Mouse (Mus musculus): ENCODE measurements at regions not wholly inside any gene's neighbourhood (a gene's known extent, or its start where the extent isn't known, plus 50 kb on each side); places are given as distances from the start of the nearest gene placed in this dataset.

- DNase-seq, result no peak
These were observed 82.2 kb downstream of the Tnfsf11 start for GRCm38 (mm10) chr14:78225677-78226076.

DNA sequence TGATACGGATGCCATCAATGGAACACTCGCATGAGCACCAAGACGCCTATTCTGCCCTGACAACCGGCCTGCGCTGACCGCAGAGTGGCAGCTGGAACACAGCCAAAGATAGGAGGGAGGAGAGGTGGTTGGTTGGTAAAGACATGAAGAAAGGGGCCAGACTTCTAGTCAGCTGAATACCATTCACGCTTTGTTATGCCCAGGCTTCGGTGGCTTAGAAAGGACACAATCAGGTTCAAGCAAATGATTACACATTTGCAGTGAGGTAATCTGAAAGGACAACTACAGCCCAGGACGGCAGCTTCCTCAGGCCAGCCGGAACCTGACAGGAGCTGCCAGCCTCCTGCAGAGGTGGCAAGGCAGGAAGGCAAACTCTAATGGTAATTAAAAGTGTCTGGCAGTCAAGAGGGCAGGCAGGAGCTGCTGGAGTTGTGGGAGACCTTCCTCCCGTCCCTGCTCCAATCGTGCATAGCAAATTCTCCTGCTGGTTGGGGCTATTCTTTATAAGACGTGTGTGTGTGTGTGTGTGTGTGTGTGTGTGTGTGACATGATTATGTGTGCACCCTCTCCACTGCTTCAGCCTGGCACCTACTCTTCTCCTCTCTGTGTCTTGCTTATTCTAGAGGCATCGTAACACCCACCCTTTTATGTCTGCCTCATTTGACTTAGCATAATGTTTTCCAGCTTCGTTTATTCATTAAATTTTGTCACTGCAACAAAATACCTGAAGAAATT is 91.4 kb downstream of the Tnfsf11 start:
- DNase-seq, result no peak

- DNase-seq, result no peak
These were observed 92.4 kb downstream of the Tnfsf11 start for GRCm38 (mm10) chr14:78215491-78215890.

GRCm38 (mm10) chr14:78204566-78204863 is 103.3 kb downstream of the Tnfsf11 start:
- DNase-seq, result no peak

DNA sequence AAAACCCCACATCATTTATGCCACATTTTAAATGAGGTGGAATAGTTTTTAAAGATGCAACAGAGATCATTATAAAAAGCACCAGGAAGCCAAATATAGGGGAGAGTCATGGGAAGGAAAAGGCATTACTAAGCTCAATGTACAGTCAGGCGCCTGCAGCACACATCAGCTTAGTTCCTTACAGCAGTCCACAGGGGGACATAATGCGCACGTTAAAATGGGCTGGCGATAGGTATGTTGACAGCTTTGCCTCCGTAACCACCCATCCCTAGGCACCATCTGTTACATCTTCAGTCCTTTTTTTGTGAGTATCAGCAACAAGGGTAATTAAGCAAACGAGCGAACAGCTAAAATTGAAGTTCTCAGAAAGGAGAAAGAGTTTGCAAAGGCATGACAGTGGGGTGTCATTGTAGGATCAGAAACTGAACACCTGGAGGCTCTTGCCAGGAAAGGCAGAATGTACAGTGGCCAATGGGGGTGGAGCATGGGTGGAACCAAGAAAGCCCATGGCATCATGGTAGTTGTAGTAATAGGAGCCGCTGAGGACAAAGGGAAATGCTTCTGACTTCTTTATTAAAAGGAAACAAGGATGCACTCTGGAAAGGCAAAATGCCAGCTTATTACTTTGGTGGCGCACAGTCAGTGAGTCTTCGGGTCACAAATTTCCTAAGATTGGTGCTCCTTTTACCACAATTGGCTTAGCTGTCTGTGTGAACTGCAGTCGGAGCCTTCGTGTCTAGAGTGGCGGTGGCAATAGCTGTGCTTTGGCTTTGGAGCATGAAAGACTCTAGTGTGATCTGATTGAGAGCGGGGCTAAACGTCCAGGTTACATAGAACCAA is 103.9 kb downstream of the Tnfsf11 start:
- DNase-seq, result peak; percentile 18

- no peak for DNase-seq
These were observed 105.1 kb downstream of the Tnfsf11 start for GRCm38 (mm10) chr14:78202781-78203180.

GRCm38 (mm10) chr14:78197483-78197882 is 108.7 kb upstream of the Fam216b start:
- DNase-seq, result no peak

DNA sequence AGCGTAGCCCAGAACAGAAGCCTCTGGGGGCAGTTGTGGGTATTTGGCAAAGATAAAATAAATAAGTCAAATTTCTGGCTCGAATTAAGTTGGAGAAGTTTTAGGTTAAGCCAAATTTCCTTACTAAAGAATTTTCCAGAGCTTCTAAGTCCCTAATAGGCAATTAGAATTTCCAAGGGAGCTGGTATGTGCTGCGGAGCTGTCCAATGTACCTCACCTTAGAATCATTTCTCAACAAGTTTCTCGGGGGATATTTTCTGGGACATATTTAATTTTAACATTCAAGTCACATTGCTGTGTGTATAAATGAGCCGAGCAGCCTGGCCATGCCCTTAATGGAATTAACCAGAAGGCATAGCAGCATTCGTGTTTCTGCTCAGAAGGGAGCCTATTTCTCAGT is 90.8 kb upstream of the Fam216b start:
- DNase-seq, result no peak

DNA sequence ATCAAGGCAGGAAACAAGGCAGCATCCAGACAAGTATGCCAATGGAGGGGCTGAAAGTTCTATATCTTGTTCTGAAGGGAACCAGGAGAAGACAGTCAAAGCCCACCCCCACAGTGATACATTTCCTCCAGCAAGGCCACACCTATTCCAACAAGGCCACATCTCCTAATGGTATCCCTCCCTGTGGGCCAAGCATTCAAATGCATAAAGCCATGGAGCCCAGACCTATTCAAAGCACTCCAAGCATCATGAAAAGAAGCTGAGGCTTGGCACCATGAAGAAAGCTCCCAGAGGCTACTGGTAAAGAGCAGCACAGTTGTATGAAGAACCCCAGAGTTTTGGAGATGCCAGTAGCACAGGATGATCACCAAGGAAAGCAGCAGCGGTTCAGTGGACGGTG is 84.6 kb upstream of the Fam216b start:
- no peak for DNase-seq

GRCm38 (mm10) chr14:78172956-78173355 is 84.1 kb upstream of the Fam216b start:
- DNase-seq, result no peak

- no peak for DNase-seq
These were observed 72.0 kb upstream of the Fam216b start for GRCm38 (mm10) chr14:78160819-78161218.

DNA sequence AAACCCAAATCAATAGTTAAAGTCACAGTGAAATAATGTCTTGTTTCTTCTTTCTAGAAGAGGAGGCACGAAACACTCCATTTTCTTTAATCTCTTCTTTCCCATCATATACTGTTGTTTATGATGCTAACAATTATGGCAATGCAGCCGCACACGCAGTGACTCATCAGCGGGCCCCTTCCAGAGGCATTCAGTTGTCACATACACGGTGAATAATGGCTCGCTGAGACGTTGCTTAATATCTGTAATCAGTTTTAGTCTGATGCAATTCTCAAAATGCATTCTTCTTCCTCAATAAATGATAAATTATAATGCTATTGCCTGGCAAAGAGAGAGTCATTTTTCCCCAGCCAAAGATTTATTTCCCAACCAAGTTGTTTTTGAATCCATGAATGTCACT is 70.8 kb upstream of the Fam216b start:
- DNase-seq, result no peak

- no peak for DNase-seq
These were observed 68.9 kb upstream of the Fam216b start for GRCm38 (mm10) chr14:78157660-78158059.

DNA sequence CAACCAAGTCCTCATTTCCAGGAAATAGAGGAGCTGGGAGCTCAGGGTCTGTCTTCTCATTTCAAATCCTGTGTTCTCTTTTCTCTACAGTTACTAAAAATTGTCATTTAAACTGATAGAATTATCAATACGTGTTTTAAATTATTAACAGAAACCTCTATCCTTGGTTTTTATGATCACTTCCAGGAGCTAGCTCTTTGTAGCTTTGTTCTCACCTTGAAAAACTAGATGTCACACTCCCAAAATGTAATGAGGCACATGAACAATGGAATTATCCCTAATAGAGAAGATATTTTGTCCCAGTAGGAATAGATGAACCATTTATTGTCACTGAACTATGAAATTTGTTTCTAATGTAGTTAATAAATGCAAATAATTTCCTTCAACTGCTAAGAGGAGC is 60.0 kb upstream of the Fam216b start:
- DNase-seq, result no peak

DNA sequence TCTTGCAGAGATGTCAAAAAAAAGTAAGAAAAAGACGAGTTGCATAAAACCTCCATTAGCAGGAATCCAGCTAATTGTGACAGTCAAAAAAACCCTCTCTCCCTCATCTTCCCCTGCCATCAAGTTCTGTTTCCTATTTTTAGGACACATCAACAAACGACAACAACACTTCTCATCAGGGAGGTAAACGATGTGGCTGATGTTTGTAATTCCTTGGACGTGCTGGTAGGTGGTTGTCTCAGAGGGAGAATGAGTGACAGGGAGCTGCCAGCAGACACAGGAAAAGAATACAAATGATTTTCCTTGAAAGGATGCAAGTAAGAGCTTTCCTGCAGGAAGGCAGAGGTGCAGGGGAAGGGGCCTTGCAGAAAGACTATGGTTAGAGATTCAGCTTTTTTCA is 54.9 kb upstream of the Fam216b start:
- no peak for DNase-seq
